Mouse (Mus musculus) limb, embryonic 14.5 days (tissue): ENCODE data around the gene Vmn1r58. TPM values are rescaled to one million over a fixed set of nuclear protein-coding genes. Genes with fewer than 3 reads are reported as not detected.

Experiments used
- ATAC-seq: fragments of 200-750 bp; cut with Nextera tagmentation; 2 replicates; pipeline ENCODE4 v1.8.0; 2017; ENCODE audit warnings: low read depth, moderate number of reproducible peaks, moderate TSS enrichment; ENCODE audit not compliant: low FRiP score
- DNase-seq: peaks from one replicate; pipeline ENCODE4 v3.0.0-alpha.2; 2015; ENCODE audit warnings: low spot score
- H3K27ac ChIP-seq: fragments of 300-500 bp; sonication (generic); replicated peaks from 2 replicates; pipeline ENCODE4 v1.5.1; 2014; ENCODE audit warnings: low read depth, mild to moderate bottlenecking, low read length, moderate library complexity, mixed read lengths
- H3K27me3 ChIP-seq: fragments of 300-500 bp; sonication (generic); 2 replicates; pipeline ENCODE4 v1.6.1; 2014; ENCODE audit warnings: low read length, mixed read lengths; ENCODE audit not compliant: control insufficient read depth, insufficient read depth
- H3K36me3 ChIP-seq: fragments of 300-500 bp; sonication (generic); 2 replicates; pipeline ENCODE4 v1.6.1; 2014; ENCODE audit warnings: mild to moderate bottlenecking, low read length, moderate library complexity, mixed read lengths; ENCODE audit not compliant: control insufficient read depth, insufficient read depth
- H3K4me1 ChIP-seq: fragments of 300-500 bp; sonication (generic); 2 replicates; pipeline ENCODE4 v1.6.1; 2014; ENCODE audit warnings: antibody characterized with exemption, low read length, mixed read lengths; ENCODE audit not compliant: control insufficient read depth, insufficient read depth
- H3K4me2 ChIP-seq: fragments of 300-500 bp; sonication (generic); replicated peaks from 2 replicates; pipeline ENCODE4 v1.6.1; 2014; ENCODE audit warnings: low read depth, mild to moderate bottlenecking, low read length, moderate library complexity; ENCODE audit not compliant: severe bottlenecking
- H3K4me3 ChIP-seq: fragments of 300-500 bp; sonication (generic); replicated peaks from 2 replicates; pipeline ENCODE4 v1.5.1; 2014; ENCODE audit warnings: low read length
- H3K9ac ChIP-seq: fragments of 300-500 bp; sonication (generic); 2 replicates; pipeline ENCODE4 v1.6.1; 2014; ENCODE audit warnings: mild to moderate bottlenecking, low read depth, low read length, moderate library complexity; ENCODE audit not compliant: severe bottlenecking
- H3K9me3 ChIP-seq: fragments of 300-500 bp; sonication (generic); 2 replicates; pipeline ENCODE4 v1.6.1; 2016; ENCODE audit warnings: low read length; ENCODE audit not compliant: control insufficient read depth
- POLR2A ChIP-seq: fragments of 200-500 bp; IDR thresholded peaks from 2 replicates; pipeline ENCODE4 v1.8.0; 2012; ENCODE audit warnings: inconsistent platforms, mild to moderate bottlenecking, moderate library complexity, borderline replicate concordance; ENCODE audit not compliant: insufficient read depth, insufficient read length; ENCODE audit errors: extremely low read depth
- WGBS: fragments of 180-500 bp; shearing (Covaris S2); extraction: QIAGEN DNeasy Blood & Tissue Kit; methylation state at CpG from one replicate; pipeline ENCODE4 v1.1.7; 2014; 5-methylcytosine and 5-hydroxymethylcytosine counted together
- polyA plus RNA-seq, 2 experiments: library from polyadenylated mRNA; depleted of rRNA in 1 of 2; stranded (reverse) in 1 of 2; unstranded in 1 of 2; fragments of >200 nt; fragmentation: Nextera tagmentation in 1 of 2; extraction: Ambion mirVana in 1 of 2; gene quantifications; 2 replicates each; pipeline versions ENCODE4 v1.2.1 to v1.2.3; 2012 to 2014

The Vmn1r58 gene
- polyA plus RNA-seq, 2 experiments, result not detected

GRCm38 (mm10) chr7:5363599-5363998, 49.6 kb downstream of the Vmn1r58 start:
- WGBS, result 95% methylated on average over 5 of the region's 5 CpGs
- no peaks in the 10 kb centered on the region for H3K27me3 ChIP-seq
- no peak overlapping the region for H3K27ac ChIP-seq
- no peaks in the 10 kb centered on the region for H3K36me3 ChIP-seq
- H3K9ac ChIP-seq, result no peak overlapping the region
- H3K4me3 ChIP-seq, result no peak overlapping the region
- H3K4me1 ChIP-seq, result no peaks in the 10 kb centered on the region
- no peak for TF ChIP-seq POLR2A
- H3K9me3 ChIP-seq, result peaks cover 14% of the 10 kb centered on the region; the same call in 1 of the 2 replicates
- no peak for ATAC-seq
- H3K4me2 ChIP-seq, result no peak overlapping the region
- DNase-seq, result no peak

Other genes with a start within 250 kb of the Vmn1r58 start
- gene Vmn1r56, start 216.6 kb downstream of the Vmn1r58 start, polyA plus RNA-seq (2012; rRNA removed), result not detected in 2 replicates
- not detected in 2 replicates for gene Vmn1r56, start 216.6 kb downstream of the Vmn1r58 start, polyA plus RNA-seq (2014; fragmentation: Nextera tagmentation; extraction: Ambion mirVana)
- not detected in 2 replicates for gene Vmn1r57, start 194.9 kb downstream of the Vmn1r58 start, polyA plus RNA-seq (2012; rRNA removed)
- not detected in 2 replicates for gene Vmn1r57, start 194.9 kb downstream of the Vmn1r58 start, polyA plus RNA-seq (2014; fragmentation: Nextera tagmentation; extraction: Ambion mirVana)
- gene Gm5065, start 62.9 kb downstream of the Vmn1r58 start, polyA plus RNA-seq (2012; rRNA removed), result not detected in 2 replicates
- not detected in 2 replicates for gene Gm5065, start 62.9 kb downstream of the Vmn1r58 start, polyA plus RNA-seq (2014; fragmentation: Nextera tagmentation; extraction: Ambion mirVana)
- gene Nlrp2, start 62.4 kb downstream of the Vmn1r58 start, polyA plus RNA-seq (2012; rRNA removed), result not detected in 2 replicates
- not detected in 2 replicates for gene Nlrp2, start 62.4 kb downstream of the Vmn1r58 start, polyA plus RNA-seq (2014; fragmentation: Nextera tagmentation; extraction: Ambion mirVana)
- gene Vmn1r59, start 43.4 kb upstream of the Vmn1r58 start, polyA plus RNA-seq (2012; rRNA removed), result not detected in 2 replicates
- gene Vmn1r59, start 43.4 kb upstream of the Vmn1r58 start, polyA plus RNA-seq (2014; fragmentation: Nextera tagmentation; extraction: Ambion mirVana), result not detected in 2 replicates
- not detected in 2 replicates for gene Vmn2r28, start 80.6 kb upstream of the Vmn1r58 start, polyA plus RNA-seq (2012; rRNA removed)
- not detected in 2 replicates for gene Vmn2r28, start 80.6 kb upstream of the Vmn1r58 start, polyA plus RNA-seq (2014; fragmentation: Nextera tagmentation; extraction: Ambion mirVana)
- not detected in 2 replicates for gene Vmn1r60, start 133.9 kb upstream of the Vmn1r58 start, polyA plus RNA-seq (2012; rRNA removed)
- gene Vmn1r60, start 133.9 kb upstream of the Vmn1r58 start, polyA plus RNA-seq (2014; fragmentation: Nextera tagmentation; extraction: Ambion mirVana), result not detected in 2 replicates
- not detected in 2 replicates for gene Vmn1r61, start 199.9 kb upstream of the Vmn1r58 start, polyA plus RNA-seq (2012; rRNA removed)
- gene Vmn1r61, start 199.9 kb upstream of the Vmn1r58 start, polyA plus RNA-seq (2014; fragmentation: Nextera tagmentation; extraction: Ambion mirVana), result not detected in 2 replicates